ENCODE assay signal across 1 mouse cellular context in genomic region chr13:49564347-49564746, GRCm38 (mm10).
TF ChIP-seq lines count a peak whose summit lies in the region.

No protein-coding gene starts in this region.

TF ChIP-seq in myocyte, 11 proteins besides CTCF, POLR2A, EP300 and RAD21 (continued from another document):
- TF ChIP-seq USF1 (IDR thresholded peaks at IDR 0.05; ENCODE audit: low read depth) (no peak), TCF3 (IDR thresholded peaks at IDR 0.05; ENCODE audit: insufficient read length, low read depth) (no peak), SRF (IDR thresholded peaks at IDR 0.05; ENCODE audit: control insufficient read depth, insufficient read length, low read depth) (no peak), POLR2AphosphoS2 (IDR thresholded peaks at IDR 0.05; ENCODE audit: insufficient read length, low read depth) (no peak)
